11 mouse cellular contexts compared by ENCODE assay signal in the genomic region with DNA sequence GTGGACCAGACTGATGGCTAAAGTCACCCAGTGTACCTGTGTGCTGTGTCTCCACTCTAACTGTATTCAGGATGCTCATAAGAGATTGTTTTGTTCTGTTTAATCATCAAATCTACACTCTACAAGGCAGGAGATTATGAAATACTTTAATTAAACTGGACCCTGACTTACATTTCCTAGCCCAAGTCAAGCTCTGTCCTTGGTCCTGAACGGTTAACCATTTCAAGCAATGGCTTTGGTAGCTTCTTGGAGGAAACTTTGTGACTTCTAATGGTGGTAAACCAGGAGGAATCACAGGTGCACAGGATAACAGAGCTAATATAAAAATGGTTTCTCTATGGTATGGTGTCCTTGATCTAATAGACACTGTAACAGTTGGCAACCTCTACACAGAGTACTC.
DNase-seq lines count a peak whose midpoint lies in the region.
"Had no signal": no experiment of that assay in that cellular context is flagged by ENCODE, and none has a peak within 500 bp of the region (broad histone marks: within the 10 kb centered on the region; RNA-seq: fewer than 3 reads in every experiment).

No protein-coding gene starts in this region.

- peak; percentile 11 for DNase-seq in heart, postnatal 4 days
- no peak for DNase-seq in heart, postnatal 25 days (ENCODE audit: low spot score)
- DNase-seq in 416B (ENCODE audit: low read depth) (peak; percentile 42), WW6 (ENCODE audit: low read depth, low spot score) (peak; percentile 7), MN1 (ENCODE audit: low spot score) (no peak)
- DNase-seq in forelimb bud, embryonic 11.5 days (ENCODE audit: low read depth, low spot score) = peak; percentile 71
- DNase-seq in frontal cortex, postnatal 25 days (ENCODE audit: low spot score in 2 of 2) = no peak
- DNase-seq in spleen, postnatal 10 days (ENCODE audit: low spot score in 2 of 2) = no peak
- DNase-seq: layer of hippocampus, adult 9-11 months; lung, postnatal 10 days; thymus, adult 2 months had no signal

- intact Hi-C loops in heart, postnatal 25 days (cut with DNase I) = no loop called here

Comparison
In these comparisons a context has a peak if more than half of its experiments do, and no peak if none do; other contexts are left out.
1. DNase-seq: peak in heart, postnatal 4 days (single experiment), 416B (single experiment), WW6 (single experiment) and forelimb bud, embryonic 11.5 days (single experiment); none in heart, postnatal 25 days (single experiment), frontal cortex, postnatal 25 days (0 of 2), MN1 (single experiment) and spleen, postnatal 10 days (0 of 2).